Mouse (Mus musculus) gastrocnemius, adult 18-20 months (tissue): ENCODE data around the gene Speer4d. TPM values are rescaled to one million over a fixed set of nuclear protein-coding genes. Genes with fewer than 3 reads are reported as not detected.
"Not testable (repeated sequence)": the region's sequence is repeated elsewhere in the genome, so short reads cannot be mapped to it uniquely, and the experiment has no call there.

Experiments used
- DNase-seq: peaks from one replicate; pipeline ENCODE4 v3.0.0; 2021; ENCODE audit warnings: low spot score
- total RNA-seq, 2 experiments: library from RNA; stranded (reverse); gene quantifications; 2 replicates each; pipeline ENCODE4 v1.2.3; 2021

The Speer4d gene
- total RNA-seq, 2 experiments from 2014 or later = not detected

- DNase-seq = not testable (repeated sequence)
These were observed 45.0 kb downstream of the Speer4d start for GRCm38 (mm10) chr5:15663847-15664246.

- not testable (repeated sequence) for DNase-seq
These were observed 51.9 kb downstream of the Speer4d start for GRCm38 (mm10) chr5:15670789-15671188.

Other genes starting within 250 kb of the Speer4d start
- gene Gm21149, start 142.5 kb upstream of the Speer4d start, total RNA-seq = not detected
- not detected for gene Gm21190, start 89.8 kb upstream of the Speer4d start, total RNA-seq
- gene Gm21083, start 41.7 kb upstream of the Speer4d start, total RNA-seq = not detected
- gene 4930572O03Rik, start 38.0 kb downstream of the Speer4d start, total RNA-seq = not detected
- gene Speer4c, start 95.2 kb downstream of the Speer4d start, total RNA-seq = not detected